ENCODE assay signal across 37 mouse cellular contexts in the genomic region with DNA sequence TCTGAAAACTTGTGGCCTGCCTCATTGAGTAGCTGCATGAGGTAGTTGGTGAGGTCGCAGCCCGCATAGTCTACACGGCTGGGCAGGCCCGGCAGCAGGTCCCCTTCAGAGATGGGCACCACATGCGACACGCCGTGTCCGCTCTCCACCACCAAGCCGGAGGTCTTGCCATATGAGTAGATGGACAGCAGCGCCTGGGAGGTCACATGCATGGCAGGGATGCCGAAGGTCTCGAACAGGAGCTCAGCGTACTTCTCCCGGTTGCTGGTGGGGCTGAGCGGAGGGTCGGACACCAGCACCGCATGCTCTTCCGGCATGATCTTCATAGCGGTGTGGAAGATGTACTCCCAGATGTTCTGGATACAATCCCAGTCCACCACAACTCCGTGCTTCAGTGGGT. TPM values are rescaled to one million over a fixed set of nuclear protein-coding genes. Genes with fewer than 3 reads are reported as not detected.
"Had no signal": no experiment of that assay in that cellular context is flagged by ENCODE, and none has a peak within 500 bp of the region (broad histone marks: within the 10 kb centered on the region; RNA-seq: fewer than 3 reads in every experiment).

No protein-coding gene starts in this region.

- H3K4me1 ChIP-seq: hindbrain, embryonic 10.5 days; hindbrain, embryonic 12.5 days; intestine, embryonic 15.5 days; limb, embryonic 13.5 days; limb, embryonic 15.5 days; liver, embryonic 12.5 days had no signal

- H3K4me3 ChIP-seq: gastrocnemius, adult 2 months; heart, adult 2 months; hindbrain, embryonic 10.5 days; hindbrain, embryonic 12.5 days; intestine, embryonic 15.5 days; layer of hippocampus, adult 2 months; left cerebral cortex, adult 2 months; limb, embryonic 13.5 days; limb, embryonic 15.5 days; liver, embryonic 12.5 days had no signal

- ATAC-seq: hindbrain, embryonic 16.5 days; intestine, embryonic 15.5 days; intestine, postnatal 0 days; liver, embryonic 12.5 days had no signal

- H3K9ac ChIP-seq: hindbrain, embryonic 12.5 days; hindbrain, embryonic 14.5 days; intestine, embryonic 15.5 days; limb, embryonic 13.5 days; limb, embryonic 15.5 days; liver, embryonic 12.5 days had no signal

- H3K9me3 ChIP-seq: hindbrain, embryonic 10.5 days; hindbrain, embryonic 12.5 days; intestine, embryonic 15.5 days; limb, embryonic 13.5 days; limb, embryonic 15.5 days; liver, embryonic 12.5 days had no signal

- H3K27me3 ChIP-seq: hindbrain, embryonic 12.5 days; intestine, embryonic 15.5 days; limb, embryonic 13.5 days; limb, embryonic 15.5 days; liver, embryonic 12.5 days had no signal

- H3K27ac ChIP-seq: gastrocnemius, adult 2 months; heart, adult 2 months; hindbrain, embryonic 10.5 days; hindbrain, embryonic 12.5 days; hindbrain, embryonic 14.5 days; intestine, embryonic 15.5 days; layer of hippocampus, adult 2 months; left cerebral cortex, adult 2 months; limb, embryonic 13.5 days; limb, embryonic 15.5 days; liver, embryonic 12.5 days had no signal

- DNase-seq: gastrocnemius, adult 2 months; gastrocnemius, postnatal 10 days; gastrocnemius, postnatal 25 days; heart, adult 2 months; heart, postnatal 10 days; heart, postnatal 4 days; kidney, adult 18-20 months; kidney, adult 8-10 months; kidney, postnatal 10 days; kidney, postnatal 25 days; kidney, postnatal 4 days; left cerebral cortex, postnatal 4 days had no signal

- H3K4me2 ChIP-seq: heart, embryonic 11.5 days; hindbrain, embryonic 12.5 days; hindbrain, embryonic 14.5 days; intestine, embryonic 15.5 days; limb, embryonic 13.5 days; limb, embryonic 15.5 days; liver, embryonic 12.5 days had no signal

RNA-seq across cellular contexts. Expression of gene Actl7b, which starts 0.6 kb away (rescaled TPM):
- total RNA-seq: gastrocnemius, adult 2 months; gastrocnemius, postnatal 10 days; gastrocnemius, postnatal 25 days; gastrocnemius, postnatal 4 days; granulocyte monocyte progenitor cell, adult 5-6 weeks; heart, adult 2 months; heart, postnatal 10 days; heart, postnatal 25 days; heart, postnatal 4 days; left cerebral cortex, adult 2 months; left cerebral cortex, postnatal 4 days; liver, adult 2 months had no signal
- polyA plus RNA-seq: heart, embryonic 11.5 days; heart, embryonic 14.5 days; heart, embryonic 16.5 days; hindbrain, embryonic 10.5 days; hindbrain, embryonic 12.5 days; hindbrain, embryonic 14.5 days; hindbrain, embryonic 16.5 days; intestine, embryonic 15.5 days; intestine, postnatal 0 days; kidney, embryonic 14.5 days; kidney, embryonic 16.5 days; limb, embryonic 11.5 days; limb, embryonic 13.5 days; limb, embryonic 15.5 days; liver, adult 2 months; liver, embryonic 12.5 days had no signal

RNA-seq across cellular contexts. Expression of gene Gm26657, which starts 0.7 kb away (rescaled TPM):
- total RNA-seq: gastrocnemius, adult 2 months; gastrocnemius, postnatal 10 days; gastrocnemius, postnatal 25 days; gastrocnemius, postnatal 4 days; granulocyte monocyte progenitor cell, adult 5-6 weeks; heart, adult 2 months; heart, postnatal 10 days; heart, postnatal 25 days; heart, postnatal 4 days; layer of hippocampus, adult 2 months; layer of hippocampus, postnatal 10 days; layer of hippocampus, postnatal 25 days; left cerebral cortex, adult 2 months; left cerebral cortex, postnatal 14 days; left cerebral cortex, postnatal 4 days; liver, adult 2 months had no signal
- polyA plus RNA-seq: frontal cortex, adult 2 months; heart, adult 2 months; heart, embryonic 11.5 days; heart, embryonic 14.5 days; heart, embryonic 16.5 days; hindbrain, embryonic 10.5 days; hindbrain, embryonic 12.5 days; hindbrain, embryonic 14.5 days; hindbrain, embryonic 16.5 days; intestine, embryonic 15.5 days; intestine, postnatal 0 days; kidney, embryonic 14.5 days; kidney, embryonic 16.5 days; limb, embryonic 11.5 days; limb, embryonic 13.5 days; limb, embryonic 15.5 days; liver, adult 2 months; liver, embryonic 12.5 days had no signal

RNA-seq across cellular contexts. Expression of gene Actl7a, which starts 2.6 kb away (rescaled TPM):
- total RNA-seq: gastrocnemius, adult 2 months; gastrocnemius, postnatal 10 days; gastrocnemius, postnatal 25 days; gastrocnemius, postnatal 4 days; granulocyte monocyte progenitor cell, adult 5-6 weeks; heart, adult 2 months; heart, postnatal 10 days; heart, postnatal 25 days; heart, postnatal 4 days; layer of hippocampus, adult 2 months; layer of hippocampus, postnatal 10 days; layer of hippocampus, postnatal 25 days; left cerebral cortex, adult 2 months; left cerebral cortex, postnatal 14 days; left cerebral cortex, postnatal 4 days; liver, adult 2 months had no signal
- polyA plus RNA-seq: frontal cortex, adult 2 months; heart, embryonic 14.5 days; heart, embryonic 16.5 days; hindbrain, embryonic 10.5 days; hindbrain, embryonic 12.5 days; hindbrain, embryonic 14.5 days; hindbrain, embryonic 16.5 days; intestine, embryonic 15.5 days; intestine, postnatal 0 days; kidney, embryonic 14.5 days; kidney, embryonic 16.5 days; limb, embryonic 11.5 days; limb, embryonic 13.5 days; limb, embryonic 15.5 days; liver, adult 2 months; liver, embryonic 12.5 days had no signal
